Mouse (Mus musculus) lung, postnatal 0 days (tissue): ENCODE measurements around the gene Slc35f3. TPM values are rescaled to one million over a fixed set of nuclear protein-coding genes. Genes with fewer than 3 reads are reported as not detected.
A peak's percentile ranks its signal among the peaks of the same experiment; 100 is the strongest.
"Not testable (repeated sequence)": the region's sequence is repeated elsewhere in the genome, so short reads cannot be mapped to it uniquely, and the experiment has no call there.

Source experiments
- ATAC-seq: fragments of 200-750 bp; cut with Nextera tagmentation; 2 replicates; pipeline ENCODE4 v1.8.0; 2017; ENCODE audit warnings: moderate library complexity
- DNase-seq: peaks from one replicate; pipeline ENCODE4 v3.0.0-alpha.2; 2016; ENCODE audit warnings: low spot score
- H3K27ac ChIP-seq: fragments of 300-500 bp; sonication (generic); 2 replicates; pipeline ENCODE4 v1.5.1; 2014; ENCODE audit warnings: antibody characterized with exemption, mild to moderate bottlenecking, low read length, mixed read lengths
- H3K27me3 ChIP-seq: fragments of 300-500 bp; sonication (generic); replicated peaks from 2 replicates; pipeline ENCODE4 v1.6.1; 2014; ENCODE audit warnings: low read length, mixed read lengths; ENCODE audit not compliant: insufficient read depth
- H3K36me3 ChIP-seq: fragments of 300-500 bp; sonication (generic); 2 replicates; pipeline ENCODE4 v1.6.1; 2014; ENCODE audit warnings: low read length, mixed read lengths; ENCODE audit not compliant: insufficient read depth
- H3K4me1 ChIP-seq: fragments of 300-500 bp; sonication (generic); 2 replicates; pipeline ENCODE4 v1.6.1; 2014; ENCODE audit warnings: antibody characterized with exemption, low read depth, low read length, mixed read lengths; ENCODE audit not compliant: insufficient read depth
- H3K4me2 ChIP-seq: fragments of 300-500 bp; sonication (generic); replicated peaks from 2 replicates; pipeline ENCODE4 v1.6.1; 2014; ENCODE audit warnings: low read depth, mild to moderate bottlenecking, low read length, moderate library complexity, mixed read lengths
- H3K4me3 ChIP-seq: fragments of 300-500 bp; sonication (generic); 2 replicates; pipeline ENCODE4 v1.5.1; 2014; ENCODE audit warnings: low read depth, low read length
- H3K9ac ChIP-seq: fragments of 300-500 bp; sonication (generic); replicated peaks from 2 replicates; pipeline ENCODE4 v1.6.1; 2014; ENCODE audit warnings: low read depth, mild to moderate bottlenecking
- H3K9me3 ChIP-seq: fragments of 300-500 bp; sonication (generic); 2 replicates; pipeline ENCODE4 v1.6.1; 2016; ENCODE audit warnings: low read length, mixed read lengths
- CTCF ChIP-seq: IDR thresholded peaks from 2 replicates; pipeline ENCODE4 v1.5.1; 2016; ENCODE audit warnings: antibody characterized with exemption, mild to moderate bottlenecking
- EP300 ChIP-seq: IDR thresholded peaks from 2 replicates; pipeline ENCODE4 v1.6.1; 2016; ENCODE audit warnings: antibody characterized with exemption, mild to moderate bottlenecking, control low read depth
- WGBS: fragments of 180-500 bp; shearing (Covaris S2); extraction: QIAGEN DNeasy Blood & Tissue Kit; methylation state at CpG from one replicate; pipeline ENCODE4 v1.1.7; 2014; 5-methylcytosine and 5-hydroxymethylcytosine counted together
- polyA plus RNA-seq: library from polyadenylated mRNA; unstranded; fragments of >200 nt; fragmentation: Nextera tagmentation; extraction: Ambion mirVana; gene quantifications from 2 replicates; pipeline ENCODE4 v1.2.1, GENCODE M21; 2015

Slc35f3 gene
- polyA plus RNA-seq, 1 experiment from 2014 or later, result 0.38 TPM

DNA sequence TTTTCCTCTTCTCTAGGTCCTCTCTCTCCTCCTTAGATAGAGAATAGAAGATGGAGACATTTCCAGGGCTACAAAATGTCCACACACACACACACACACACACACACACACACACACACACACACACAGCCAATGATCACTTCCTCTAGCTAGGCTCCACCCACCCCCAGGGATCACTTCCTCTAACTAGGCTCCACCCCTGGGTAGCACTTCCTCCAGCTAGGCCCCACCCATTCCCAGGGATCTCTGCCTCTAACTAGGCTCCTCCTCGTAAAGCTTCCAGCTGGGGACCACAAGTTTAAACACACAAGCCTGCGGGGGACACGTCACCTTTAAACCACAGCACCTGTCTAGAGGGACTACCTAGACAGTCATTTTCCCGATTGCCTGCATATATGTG, 89.2 kb downstream of the Slc35f3 start:
- Histone ChIP-seq H3K9ac (no peak overlapping the region), H3K4me1 (no peaks in the 10 kb centered on the region; the same call in 1 of the 2 replicates), H3K9me3 (no peaks in the 10 kb centered on the region), H3K36me3 (no peaks in the 10 kb centered on the region), H3K4me3 (no peak overlapping the region), H3K27ac (no peak overlapping the region), H3K4me2 (no peak overlapping the region), H3K27me3 (no peaks in the 10 kb centered on the region)
- 81% methylated on average over 4 of the region's 4 CpGs for WGBS
- no peak for TF ChIP-seq EP300
- no peak for TF ChIP-seq CTCF
- DNase-seq (peak; percentile 7), ATAC-seq (no peak)

DNA sequence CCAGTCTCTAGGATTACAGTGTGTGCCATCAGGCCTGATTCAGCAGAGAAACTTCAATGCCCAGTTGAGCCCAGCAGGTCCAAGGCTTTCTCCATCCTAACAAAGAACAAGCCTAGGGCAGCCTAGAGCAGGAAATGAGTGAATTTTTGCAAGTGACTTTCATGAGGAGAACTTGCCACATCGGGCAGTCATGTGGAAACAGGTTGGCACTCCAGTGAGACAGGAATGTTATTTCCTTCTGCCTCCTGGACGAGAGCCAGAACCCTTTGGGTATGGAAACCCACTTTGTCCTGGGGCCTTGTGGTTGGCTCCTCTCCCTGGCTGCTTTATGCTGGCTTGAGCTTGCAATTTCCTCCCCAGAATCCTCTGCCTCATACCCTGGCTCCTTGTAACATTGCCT, 93.2 kb downstream of the Slc35f3 start:
- peak; percentile 48 for ATAC-seq
- DNase-seq, result peak; percentile 65

DNA sequence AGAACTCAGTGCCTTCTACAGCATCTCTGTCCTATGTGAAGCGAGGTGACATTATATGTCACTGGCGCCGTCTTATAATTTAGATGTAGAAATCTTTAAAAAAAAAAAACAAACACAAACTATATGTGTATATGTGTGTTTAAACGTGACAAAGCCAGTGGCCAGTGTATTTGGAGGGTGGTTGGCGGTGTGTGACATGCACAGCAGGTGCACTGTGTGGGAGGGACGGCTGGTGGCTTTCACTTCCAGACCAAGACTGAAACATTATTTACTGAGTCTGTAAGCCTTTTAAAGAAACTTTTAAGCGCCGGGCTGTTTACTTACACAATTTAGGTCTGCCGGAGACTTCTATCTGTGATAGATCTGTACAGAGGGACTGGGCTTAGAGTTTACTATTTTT, 97.0 kb downstream of the Slc35f3 start:
- Histone ChIP-seq H3K36me3 (no peaks in the 10 kb centered on the region), H3K4me1 (no peaks in the 10 kb centered on the region; the same call in 1 of the 2 replicates), H3K4me3 (no peak overlapping the region), H3K9ac (no peak overlapping the region), H3K27me3 (no peaks in the 10 kb centered on the region), H3K27ac (no peak overlapping the region), H3K9me3 (no peaks in the 10 kb centered on the region), H3K4me2 (no peak overlapping the region)
- 69% methylated on average over 9 of the region's 9 CpGs for WGBS
- ATAC-seq (no peak), DNase-seq (no peak)
- TF ChIP-seq EP300 (no peak), CTCF (no peak)

More for the DNA sequence above, 93.2 kb downstream of the Slc35f3 start:
- H3K9me3 ChIP-seq, result no peaks in the 10 kb centered on the region
- no peak overlapping the region for H3K27ac ChIP-seq
- no peaks in the 10 kb centered on the region for H3K27me3 ChIP-seq
- no peak overlapping the region for H3K4me3 ChIP-seq
- no peak overlapping the region for H3K4me2 ChIP-seq
- H3K9ac ChIP-seq, result no peak overlapping the region
- 26% methylated on average over 2 of the region's 2 CpGs for WGBS
- TF ChIP-seq EP300, result 0 out of 2 replicates have a peak, but pooled peaks have one; percentile 21
- no peak for TF ChIP-seq CTCF
- H3K4me1 ChIP-seq, result no peaks in the 10 kb centered on the region; the same call in 1 of the 2 replicates
- no peaks in the 10 kb centered on the region for H3K36me3 ChIP-seq

DNA sequence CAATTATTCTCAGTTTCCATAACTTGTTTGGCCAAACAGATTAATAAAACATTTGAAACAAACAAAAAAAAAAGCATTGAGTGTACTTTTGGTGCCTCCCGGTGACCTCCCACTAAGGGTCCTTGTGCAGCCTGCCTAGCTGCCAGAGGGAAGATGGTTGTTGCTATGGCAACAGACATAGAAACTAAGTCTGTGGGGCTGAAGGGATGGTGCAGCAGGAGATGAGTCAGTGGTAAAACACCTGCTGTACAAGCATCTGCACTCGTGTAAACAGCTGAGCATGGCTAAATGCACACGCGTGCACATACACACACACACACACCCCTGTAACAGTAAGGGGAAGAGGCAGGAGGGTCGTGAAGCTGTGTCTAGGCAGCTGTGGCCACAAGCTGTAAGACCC, 97.6 kb downstream of the Slc35f3 start:
- Histone ChIP-seq H3K36me3 (no peaks in the 10 kb centered on the region), H3K4me2 (no peak overlapping the region), H3K9ac (no peak overlapping the region), H3K4me3 (no peak overlapping the region), H3K4me1 (no peaks in the 10 kb centered on the region; the same call in 1 of the 2 replicates), H3K9me3 (no peaks in the 10 kb centered on the region), H3K27ac (no peak overlapping the region), H3K27me3 (no peaks in the 10 kb centered on the region)
- WGBS, result 64% methylated on average over 5 of the region's 5 CpGs
- TF ChIP-seq CTCF (no peak), EP300 (no peak)
- ATAC-seq (no peak), DNase-seq (no peak)

DNA sequence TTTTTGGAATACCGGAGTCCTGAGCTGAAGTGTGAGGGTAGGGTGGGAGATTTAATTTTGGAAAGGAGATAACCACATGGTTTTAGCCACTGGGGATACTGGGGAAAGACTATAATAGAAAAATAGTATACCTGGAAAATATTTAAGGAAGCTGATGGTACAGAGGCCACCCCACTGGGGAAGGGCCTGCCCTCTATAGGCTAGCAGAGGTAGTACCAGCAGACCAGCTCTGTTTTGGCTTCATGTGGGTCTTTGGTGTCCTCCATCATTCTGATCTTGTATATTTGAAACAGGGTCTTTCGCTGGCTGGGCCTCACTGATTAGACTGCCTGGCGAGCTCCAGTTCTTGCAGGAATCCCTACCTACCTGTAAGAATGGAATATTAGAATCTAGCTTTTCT, 100.0 kb downstream of the Slc35f3 start:
- DNase-seq (peak; percentile 17), ATAC-seq (no peak)
- WGBS, result 66% methylated on average over 3 of the region's 3 CpGs
- Histone ChIP-seq H3K4me3 (no peak overlapping the region), H3K9ac (no peak overlapping the region), H3K4me2 (no peak overlapping the region), H3K27ac (no peak overlapping the region), H3K9me3 (no peaks in the 10 kb centered on the region), H3K36me3 (no peaks in the 10 kb centered on the region), H3K4me1 (no peaks in the 10 kb centered on the region), H3K27me3 (no peaks in the 10 kb centered on the region)
- peak; percentile 57 for TF ChIP-seq CTCF
- no peak for TF ChIP-seq EP300

DNA sequence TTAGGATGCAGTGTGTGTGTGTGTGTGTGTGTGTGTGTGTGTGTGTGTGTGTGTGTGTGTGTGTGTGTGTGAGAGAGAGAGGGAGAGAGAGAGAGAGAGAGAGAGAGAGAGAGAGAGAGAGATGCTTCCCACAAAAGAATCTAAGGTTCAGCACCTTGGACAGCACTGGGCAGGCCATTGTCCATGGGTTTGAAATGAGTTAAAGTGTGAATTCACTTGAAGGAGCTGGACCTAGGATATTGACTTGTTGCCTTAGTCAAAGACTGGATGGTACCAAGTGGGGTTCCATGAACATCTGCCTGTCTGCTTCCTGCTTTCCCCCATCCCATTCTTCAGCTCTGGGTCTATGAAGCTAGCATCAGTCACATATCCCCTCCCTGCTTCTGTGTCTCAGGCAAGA, 106.2 kb downstream of the Slc35f3 start:
- peak; percentile 22 for DNase-seq
- not testable (repeated sequence) for H3K9ac ChIP-seq, H3K4me1 ChIP-seq, H3K27me3 ChIP-seq, ATAC-seq, H3K4me2 ChIP-seq, H3K36me3 ChIP-seq, H3K27ac ChIP-seq, H3K9me3 ChIP-seq, H3K4me3 ChIP-seq

DNA sequence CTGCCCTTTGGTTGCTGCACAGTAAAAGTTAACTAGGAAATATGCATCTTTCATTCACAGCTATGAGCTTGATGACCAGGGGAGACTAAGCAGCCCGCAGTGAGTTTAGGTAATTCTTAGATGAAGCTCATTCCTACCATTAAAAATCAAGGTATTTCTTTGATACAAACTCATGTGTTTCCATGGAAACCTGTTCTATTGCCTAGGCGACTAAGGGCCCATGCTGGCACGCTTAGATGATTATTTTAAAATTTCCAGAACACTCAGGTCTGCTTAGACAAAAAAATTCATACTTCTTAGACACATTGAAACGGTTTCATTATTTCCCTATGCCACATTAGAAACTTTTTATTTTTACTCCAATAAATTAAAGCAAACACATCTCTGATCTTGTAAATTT, 106.7 kb downstream of the Slc35f3 start:
- no peaks in the 10 kb centered on the region for H3K9me3 ChIP-seq
- ATAC-seq, result no peak
- H3K36me3 ChIP-seq, result no peaks in the 10 kb centered on the region
- TF ChIP-seq CTCF (no peak), EP300 (no peak)
- H3K4me2 ChIP-seq, result no peak overlapping the region
- no peaks in the 10 kb centered on the region for H3K4me1 ChIP-seq
- no peak overlapping the region for H3K9ac ChIP-seq
- no peak overlapping the region for H3K27ac ChIP-seq
- H3K4me3 ChIP-seq, result no peak overlapping the region
- WGBS, result 65% methylated on average over 4 of the region's 4 CpGs
- H3K27me3 ChIP-seq, result no peaks in the 10 kb centered on the region
- no peak for DNase-seq
